Mouse (Mus musculus) limb, embryonic 15.5 days (tissue): ENCODE results near the gene Mmp19. TPM values are rescaled to one million over a fixed set of nuclear protein-coding genes. Genes with fewer than 3 reads are reported as not detected.

Experiments
- ATAC-seq: fragments of 200-750 bp; cut with Nextera tagmentation; 2 replicates; pipeline ENCODE4 v1.8.0; 2017; ENCODE audit warnings: low read depth, moderate TSS enrichment; ENCODE audit not compliant: insufficient number of reproducible peaks, low FRiP score, low TSS enrichment
- H3K27ac ChIP-seq: fragments of 300-500 bp; sonication (generic); 2 replicates; pipeline ENCODE4 v1.5.1; 2015; ENCODE audit warnings: moderate library complexity, mild to moderate bottlenecking, inconsistent platforms
- H3K27me3 ChIP-seq: fragments of 300-500 bp; sonication (generic); 2 replicates; pipeline ENCODE4 v1.6.1; 2015; ENCODE audit warnings: inconsistent platforms
- H3K36me3 ChIP-seq: fragments of 300-500 bp; sonication (generic); 2 replicates; pipeline ENCODE4 v1.6.1; 2015; ENCODE audit warnings: inconsistent platforms
- H3K4me1 ChIP-seq: fragments of 300-500 bp; sonication (generic); 2 replicates; pipeline ENCODE4 v1.6.1; 2015; ENCODE audit warnings: inconsistent platforms
- H3K4me2 ChIP-seq: fragments of 300-500 bp; sonication (generic); 2 replicates; pipeline ENCODE4 v1.6.1; 2015; ENCODE audit warnings: mild to moderate bottlenecking, inconsistent platforms
- H3K4me3 ChIP-seq: fragments of 300-500 bp; sonication (generic); 2 replicates; pipeline ENCODE4 v1.5.1; 2015; ENCODE audit warnings: mild to moderate bottlenecking, inconsistent platforms
- H3K9ac ChIP-seq: fragments of 300-500 bp; sonication (generic); 2 replicates; pipeline ENCODE4 v1.6.1; 2015; ENCODE audit warnings: inconsistent platforms
- H3K9me3 ChIP-seq: fragments of 300-500 bp; sonication (generic); 2 replicates; pipeline ENCODE4 v1.6.1; 2016; ENCODE audit warnings: inconsistent platforms
- WGBS: fragments of 180-500 bp; shearing (Covaris S2); methylation state at CpG from one replicate; pipeline ENCODE4 v1.1.7; 2015; 5-methylcytosine and 5-hydroxymethylcytosine counted together
- polyA plus RNA-seq: library from polyadenylated mRNA; unstranded; fragments of >200 nt; fragmentation: Nextera tagmentation; extraction: Ambion mirVana; gene quantifications from 2 replicates; pipeline ENCODE4 v1.2.1, GENCODE M21; 2015

Mmp19 gene
- polyA plus RNA-seq, 1 experiment from 2014 or later, result 1.7 TPM

DNA sequence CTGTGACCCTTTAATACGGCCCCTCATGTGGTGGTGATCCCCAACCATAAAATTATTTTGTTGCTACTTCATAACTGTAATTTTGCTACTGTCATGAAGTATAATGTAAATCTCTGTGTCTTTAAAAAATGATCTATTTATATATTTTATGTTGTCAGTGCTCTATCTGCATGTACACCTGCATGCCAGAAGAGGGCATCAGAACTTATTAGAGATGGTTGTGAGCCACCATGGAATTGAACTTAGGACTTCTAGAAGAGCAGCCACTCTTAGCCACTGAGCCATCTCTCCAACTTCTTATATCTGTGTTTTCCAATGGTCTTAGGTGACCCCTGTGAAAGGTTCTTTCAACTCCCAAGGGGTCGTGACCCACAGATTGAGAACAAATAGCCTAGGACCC lies 17.8 kb upstream of the Mmp19 start:
- Histone ChIP-seq H3K27ac (no peak overlapping the region), H3K4me2 (no peak overlapping the region), H3K36me3 (peaks cover 3% of the 10 kb centered on the region; the same call in 1 of the 2 replicates), H3K27me3 (no peaks in the 10 kb centered on the region), H3K9ac (no peak overlapping the region), H3K4me3 (no peak overlapping the region), H3K4me1 (no peaks in the 10 kb centered on the region), H3K9me3 (no peaks in the 10 kb centered on the region)
- 77% methylated on average over 2 of the region's 2 CpGs for WGBS
- no peak for ATAC-seq

DNA sequence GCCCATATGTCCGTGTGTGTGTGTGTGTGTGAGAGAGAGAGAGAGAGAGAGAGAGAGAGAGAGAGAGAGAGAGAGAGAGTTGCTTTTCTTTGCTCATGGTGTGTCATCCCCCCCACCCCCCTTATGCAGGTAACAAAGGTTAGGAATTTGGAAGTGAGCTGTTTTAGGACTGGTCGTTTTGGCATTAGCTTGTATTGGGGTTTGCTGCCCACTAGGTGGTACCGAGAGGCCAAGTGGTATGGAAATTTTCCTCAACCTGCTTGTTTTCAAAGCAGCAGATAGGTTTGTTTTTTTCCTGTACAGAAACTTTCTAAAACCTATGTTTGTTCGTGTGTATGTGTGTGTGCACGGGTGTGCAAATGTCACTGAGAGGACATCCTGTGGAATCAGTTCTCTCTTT lies 17.0 kb upstream of the Mmp19 start:
- WGBS, result 20% methylated on average over 5 of the region's 5 CpGs
- no peaks in the 10 kb centered on the region for H3K9me3 ChIP-seq
- H3K27ac ChIP-seq, result no peak overlapping the region
- no peak overlapping the region for H3K4me3 ChIP-seq
- no peaks in the 10 kb centered on the region for H3K36me3 ChIP-seq
- no peak overlapping the region for H3K4me2 ChIP-seq
- H3K9ac ChIP-seq, result no peak overlapping the region
- no peaks in the 10 kb centered on the region for H3K27me3 ChIP-seq
- no peak for ATAC-seq
- peaks cover 4% of the 10 kb centered on the region; the same call in 1 of the 2 replicates for H3K4me1 ChIP-seq

DNA sequence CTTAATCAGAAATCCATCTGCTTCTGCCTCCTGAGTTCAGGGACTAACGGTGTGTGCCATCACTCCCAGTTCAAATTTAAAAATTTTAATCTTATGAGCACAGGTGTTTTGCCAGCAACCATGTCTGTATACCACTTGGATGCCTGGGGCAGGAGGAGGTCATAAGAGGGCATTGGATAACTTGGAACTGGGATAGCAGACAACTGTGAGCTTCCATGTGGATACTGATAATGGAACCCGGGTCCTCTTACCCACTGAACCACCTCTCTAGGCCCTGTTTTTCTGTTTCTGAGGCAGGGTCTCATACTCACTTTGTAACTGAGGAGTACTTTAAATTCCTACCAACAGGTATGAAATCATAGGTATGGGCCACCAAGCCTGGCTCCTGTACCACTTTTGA lies 12.3 kb upstream of the Mmp19 start:
- 86% methylated on average over 2 of the region's 2 CpGs for WGBS
- Histone ChIP-seq H3K4me2 (no peak overlapping the region), H3K9ac (no peak overlapping the region), H3K27me3 (no peaks in the 10 kb centered on the region), H3K9me3 (no peaks in the 10 kb centered on the region), H3K27ac (peak overlapping the region; percentile 89), H3K4me1 (peaks cover 18% of the 10 kb centered on the region), H3K4me3 (no peak overlapping the region), H3K36me3 (no peaks in the 10 kb centered on the region)
- ATAC-seq, result no peak

DNA sequence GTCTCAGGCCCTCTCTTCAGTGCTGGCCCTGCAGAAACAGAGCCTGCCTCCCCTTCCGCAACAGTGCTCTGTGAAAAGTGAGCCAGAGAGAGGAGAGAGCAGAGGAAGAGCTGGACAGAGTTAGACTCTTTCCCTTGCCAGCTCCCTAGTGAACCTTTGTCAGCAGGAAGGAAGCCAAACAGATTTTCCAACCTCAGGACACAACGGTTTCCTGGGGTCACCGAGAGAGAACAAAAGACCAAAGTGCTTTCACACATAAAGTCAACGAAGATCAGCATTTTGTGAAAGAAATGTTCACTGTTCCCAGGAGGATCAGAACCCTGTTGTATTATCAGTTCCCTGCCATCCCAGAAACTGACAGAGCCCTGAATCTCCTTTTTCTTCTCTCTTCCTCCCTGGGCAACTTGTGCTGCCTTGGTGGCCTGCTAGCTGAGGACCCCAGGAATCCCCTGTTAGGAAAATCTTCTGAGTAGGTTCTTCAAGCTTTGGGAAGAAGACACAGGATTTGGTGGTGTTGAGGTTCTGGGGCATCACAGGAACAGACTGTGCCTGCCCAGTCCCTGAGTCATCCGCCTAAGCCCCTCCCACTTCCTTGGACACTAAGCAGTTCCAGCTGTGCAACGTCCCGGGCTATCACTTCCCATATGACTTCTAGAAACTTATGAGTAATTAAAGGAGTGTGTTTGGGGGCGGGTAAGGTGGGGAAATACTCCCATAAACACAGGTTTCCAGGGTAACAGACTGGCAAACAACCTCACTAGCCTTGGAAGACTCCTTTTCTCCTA lies 11.5 kb upstream of the Mmp19 start:
- ATAC-seq, result peak; percentile 91
- Histone ChIP-seq H3K9ac (no peak overlapping the region), H3K4me2 (no peak overlapping the region)

DNA sequence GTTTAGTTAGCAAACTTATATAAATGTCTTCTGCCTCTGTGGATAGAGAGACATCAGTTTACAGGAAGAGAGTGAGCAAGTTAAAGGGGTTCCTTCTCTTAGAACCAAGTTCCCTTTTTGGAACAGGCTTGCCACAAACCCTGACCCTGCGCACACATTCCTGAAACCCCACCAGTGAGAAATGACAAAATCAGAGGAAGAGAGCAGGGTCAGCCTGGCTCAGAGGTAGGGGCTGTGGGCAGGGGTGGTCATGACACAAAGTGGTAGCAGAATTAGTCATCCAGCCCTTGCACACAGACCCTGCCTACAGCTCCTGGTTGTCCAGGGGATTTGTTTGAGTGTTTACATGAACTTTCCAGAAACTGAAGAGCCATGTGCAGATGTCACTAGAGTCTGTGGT lies 10.5 kb upstream of the Mmp19 start:
- 86% methylated on average over 1 of the region's 1 CpGs for WGBS
- peak overlapping the region; percentile 57 for H3K27ac ChIP-seq
- ATAC-seq, result no peak

More for the DNA sequence above, 11.5 kb upstream of the Mmp19 start:
- WGBS, result 13% methylated on average over 8 of the region's 8 CpGs
- Histone ChIP-seq H3K27me3 (no peaks in the 10 kb centered on the region), H3K36me3 (no peaks in the 10 kb centered on the region), H3K4me3 (no peak overlapping the region), H3K27ac (peak overlapping the region; percentile 89), H3K9me3 (peaks cover 4% of the 10 kb centered on the region; the same call in 1 of the 2 replicates), H3K4me1 (peaks cover 18% of the 10 kb centered on the region)

DNA sequence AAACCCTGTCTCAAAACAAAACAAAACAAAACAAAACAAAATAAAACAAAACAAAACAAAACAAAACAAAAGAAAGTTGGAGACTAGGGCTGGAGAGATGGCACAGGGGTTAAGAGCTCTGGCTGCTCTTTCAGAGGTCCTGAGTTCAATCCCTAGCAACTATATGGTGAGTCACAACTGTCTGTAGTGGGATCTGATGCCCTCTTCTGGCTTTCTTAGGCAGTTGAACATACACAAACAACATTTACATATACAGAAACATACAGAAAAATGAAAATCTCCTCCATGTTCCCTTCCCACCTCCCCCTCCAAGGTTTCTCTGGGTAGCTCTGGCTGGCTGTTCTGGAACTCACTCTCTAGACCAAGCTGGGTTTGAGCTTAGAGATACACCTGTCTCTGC lies 1.3 kb downstream of the Mmp19 start:
- Histone ChIP-seq H3K27ac (no peak overlapping the region), H3K9me3 (no peaks in the 10 kb centered on the region), H3K4me2 (no peak overlapping the region), H3K9ac (no peak overlapping the region), H3K4me3 (no peak overlapping the region), H3K4me1 (no peaks in the 10 kb centered on the region), H3K27me3 (no peaks in the 10 kb centered on the region), H3K36me3 (no peaks in the 10 kb centered on the region)
- no peak for ATAC-seq

More for the DNA sequence above, 10.5 kb upstream of the Mmp19 start:
- Histone ChIP-seq H3K9me3 (peaks cover 5% of the 10 kb centered on the region; the same call in 1 of the 2 replicates), H3K27me3 (no peaks in the 10 kb centered on the region), H3K4me3 (no peak overlapping the region), H3K9ac (no peak overlapping the region), H3K4me1 (peaks cover 18% of the 10 kb centered on the region), H3K4me2 (no peak overlapping the region), H3K36me3 (no peaks in the 10 kb centered on the region)

DNA sequence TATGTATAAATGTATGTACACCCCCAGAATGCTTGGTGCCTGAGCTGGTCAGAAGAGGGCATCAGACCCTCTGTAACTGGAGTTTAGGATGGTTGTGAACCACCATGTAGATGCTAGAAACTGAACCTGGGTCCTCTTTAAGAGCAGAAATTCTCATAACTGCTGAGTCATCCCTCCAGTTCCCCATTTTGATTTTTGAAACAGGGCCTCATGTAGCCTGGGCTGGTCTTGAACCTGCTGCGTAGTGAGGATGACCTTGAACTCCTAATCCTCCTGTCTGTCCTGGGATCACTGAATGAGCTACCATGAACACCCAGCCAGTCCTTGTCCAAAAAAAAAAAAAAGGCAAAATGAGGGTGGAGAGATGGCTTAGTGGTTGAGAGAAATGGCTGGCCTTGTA lies 2.5 kb downstream of the Mmp19 start:
- H3K27me3 ChIP-seq, result no peaks in the 10 kb centered on the region
- H3K4me2 ChIP-seq, result no peak overlapping the region
- H3K36me3 ChIP-seq, result peaks cover 3% of the 10 kb centered on the region
- WGBS, result 96% methylated on average over 1 of the region's 1 CpGs
- no peak for ATAC-seq
- H3K9ac ChIP-seq, result no peak overlapping the region
- H3K27ac ChIP-seq, result no peak overlapping the region
- no peaks in the 10 kb centered on the region for H3K4me1 ChIP-seq
- no peaks in the 10 kb centered on the region for H3K9me3 ChIP-seq
- no peak overlapping the region for H3K4me3 ChIP-seq

DNA sequence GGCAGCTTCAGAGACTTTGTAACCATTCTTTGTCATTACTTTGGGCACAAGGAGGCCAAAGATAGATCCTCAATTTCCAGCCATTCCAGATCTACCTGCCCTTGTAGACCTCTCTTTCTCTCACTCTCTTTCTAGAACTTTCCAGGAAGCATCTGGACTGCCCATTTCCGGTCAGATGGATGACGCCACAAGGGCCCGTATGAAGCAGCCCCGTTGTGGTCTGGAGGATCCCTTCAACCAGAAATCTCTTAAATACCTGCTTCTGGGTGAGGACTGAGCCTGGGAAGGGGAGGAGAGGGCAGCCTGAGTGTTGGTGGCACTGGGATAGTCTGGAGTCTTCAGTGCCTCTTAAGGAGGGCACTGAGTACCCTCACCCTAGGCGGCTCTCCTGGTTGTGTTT lies 3.7 kb downstream of the Mmp19 start:
- H3K27me3 ChIP-seq, result no peaks in the 10 kb centered on the region
- no peak for ATAC-seq
- peaks cover 13% of the 10 kb centered on the region for H3K36me3 ChIP-seq
- no peak overlapping the region for H3K27ac ChIP-seq
- H3K4me3 ChIP-seq, result no peak overlapping the region
- H3K9ac ChIP-seq, result no peak overlapping the region
- H3K9me3 ChIP-seq, result no peaks in the 10 kb centered on the region
- WGBS, result 87% methylated on average over 5 of the region's 5 CpGs
- H3K4me2 ChIP-seq, result no peak overlapping the region
- no peaks in the 10 kb centered on the region for H3K4me1 ChIP-seq

DNA sequence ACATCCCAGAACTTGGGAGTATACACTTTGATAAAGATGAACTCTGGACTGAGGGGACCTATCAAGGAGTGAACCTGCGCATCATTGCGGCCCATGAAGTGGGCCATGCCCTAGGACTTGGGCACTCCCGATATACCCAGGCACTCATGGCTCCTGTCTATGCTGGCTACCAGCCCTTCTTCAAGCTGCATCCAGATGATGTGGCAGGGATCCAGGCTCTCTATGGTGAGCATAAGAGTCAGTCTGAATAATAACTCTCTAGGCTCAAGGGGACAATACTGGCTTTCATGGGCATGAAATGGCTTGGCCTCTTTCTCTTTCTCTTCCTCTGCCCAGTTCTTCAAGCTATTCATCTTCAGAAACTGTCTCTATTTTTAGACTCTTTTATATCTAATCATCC lies 4.9 kb downstream of the Mmp19 start:
- Histone ChIP-seq H3K9ac (no peak overlapping the region), H3K4me3 (no peak overlapping the region), H3K27ac (no peak overlapping the region), H3K4me1 (no peaks in the 10 kb centered on the region), H3K4me2 (no peak overlapping the region), H3K9me3 (no peaks in the 10 kb centered on the region), H3K36me3 (peaks cover 25% of the 10 kb centered on the region), H3K27me3 (no peaks in the 10 kb centered on the region)
- ATAC-seq, result no peak
- WGBS, result 92% methylated on average over 3 of the region's 3 CpGs

DNA sequence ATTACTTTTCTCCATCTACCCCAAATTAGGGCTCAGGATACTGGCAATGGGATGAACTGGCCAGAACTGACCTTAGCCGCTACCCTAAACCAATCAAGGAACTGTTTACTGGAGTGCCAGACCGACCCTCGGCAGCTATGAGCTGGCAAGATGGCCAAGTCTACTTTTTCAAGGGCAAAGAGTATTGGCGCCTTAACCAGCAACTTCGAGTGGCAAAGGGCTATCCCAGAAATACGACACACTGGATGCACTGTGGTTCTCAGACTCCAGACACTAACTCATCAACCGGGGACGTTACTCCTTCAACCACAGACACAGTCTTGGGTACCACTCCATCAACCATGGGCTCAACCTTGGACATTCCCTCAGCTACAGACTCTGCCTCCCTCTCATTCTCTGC lies 8.0 kb downstream of the Mmp19 start:
- H3K4me2 ChIP-seq, result no peak overlapping the region
- peaks cover 19% of the 10 kb centered on the region for H3K4me1 ChIP-seq
- WGBS, result 91% methylated on average over 8 of the region's 8 CpGs
- H3K27ac ChIP-seq, result no peak overlapping the region
- H3K36me3 ChIP-seq, result peaks cover 39% of the 10 kb centered on the region
- H3K4me3 ChIP-seq, result no peak overlapping the region
- H3K27me3 ChIP-seq, result no peaks in the 10 kb centered on the region
- no peak for ATAC-seq
- no peak overlapping the region for H3K9ac ChIP-seq
- no peaks in the 10 kb centered on the region for H3K9me3 ChIP-seq

DNA sequence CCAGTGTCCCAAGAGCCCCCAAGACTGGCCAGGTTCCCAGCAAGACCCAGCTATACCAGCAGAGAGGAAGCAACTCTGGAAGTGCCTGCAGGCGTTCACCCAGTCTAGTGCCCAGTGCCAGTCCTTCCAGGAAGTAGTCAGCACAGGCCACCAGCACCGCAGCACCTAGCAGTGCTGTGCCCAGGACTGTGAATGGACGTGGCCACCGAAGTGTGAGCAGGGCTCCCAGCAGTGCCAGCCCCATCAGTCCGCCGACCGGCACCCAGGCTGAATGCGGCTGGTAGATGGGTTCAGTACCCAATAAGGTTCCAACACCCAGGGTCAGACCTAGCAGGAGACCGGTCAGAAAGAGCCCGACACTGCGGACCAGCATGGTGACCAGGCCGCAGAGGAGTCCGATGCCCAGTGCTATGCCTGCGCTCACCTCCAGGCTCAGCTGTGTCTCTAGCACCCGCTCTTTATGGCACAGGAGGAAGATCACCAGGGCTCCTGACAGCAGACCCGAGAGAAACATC lies 11.3 kb downstream of the Mmp19 start:
- Histone ChIP-seq H3K36me3 (peaks cover 43% of the 10 kb centered on the region), H3K4me1 (peaks cover 33% of the 10 kb centered on the region), H3K27ac (no peak overlapping the region), H3K4me3 (no peak overlapping the region), H3K9ac (no peak overlapping the region), H3K9me3 (no peaks in the 10 kb centered on the region), H3K4me2 (no peak overlapping the region), H3K27me3 (no peaks in the 10 kb centered on the region)
- 85% methylated on average over 16 of the region's 16 CpGs for WGBS
- no peak for ATAC-seq

DNA sequence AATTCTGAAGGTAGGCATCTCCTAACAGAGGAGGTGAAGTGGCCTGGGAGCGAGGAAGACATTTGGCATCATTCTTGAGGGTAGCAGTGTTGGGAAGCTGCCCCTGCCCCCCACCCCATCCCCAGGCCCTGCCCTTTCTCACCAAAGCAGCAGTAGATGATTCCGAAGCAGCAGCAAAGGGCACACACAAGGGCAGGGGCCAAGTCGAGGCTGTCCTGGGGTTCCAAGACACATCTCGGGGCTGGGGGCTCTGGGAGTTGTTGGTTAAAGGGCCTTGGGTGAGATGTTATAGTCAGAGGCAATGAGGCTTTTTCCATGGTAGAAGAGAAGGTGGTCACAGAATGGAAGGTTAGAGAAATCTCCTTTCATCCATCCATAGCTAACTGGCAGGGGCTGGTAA lies 12.2 kb downstream of the Mmp19 start:
- H3K9ac ChIP-seq, result 0 out of 2 replicates have a peak overlapping the region, but pooled peaks have one; percentile 23
- peaks cover 42% of the 10 kb centered on the region for H3K4me1 ChIP-seq
- no peak for ATAC-seq
- peaks cover 46% of the 10 kb centered on the region for H3K36me3 ChIP-seq
- H3K4me3 ChIP-seq, result peak overlapping the region; percentile 65
- H3K9me3 ChIP-seq, result no peaks in the 10 kb centered on the region
- peak overlapping the region; percentile 98 for H3K27ac ChIP-seq
- peak overlapping the region; percentile 82 for H3K4me2 ChIP-seq
- 56% methylated on average over 4 of the region's 4 CpGs for WGBS
- H3K27me3 ChIP-seq, result no peaks in the 10 kb centered on the region
